Mouse (Mus musculus) left cerebral cortex, adult 9 months (tissue): ENCODE measurements at regions not wholly inside any gene's neighbourhood (a gene's known extent, or its start where the extent isn't known, plus 50 kb on each side); places are given as distances from the start of the nearest gene placed in this dataset.
A peak's percentile ranks its signal among the peaks of the same experiment; 100 is the strongest.

Experiments used
- DNase-seq, 2 experiments: peaks; one replicate each; pipeline ENCODE4 v3.0.0; 2022; ENCODE audit warnings: low spot score in 2 of 2

DNA sequence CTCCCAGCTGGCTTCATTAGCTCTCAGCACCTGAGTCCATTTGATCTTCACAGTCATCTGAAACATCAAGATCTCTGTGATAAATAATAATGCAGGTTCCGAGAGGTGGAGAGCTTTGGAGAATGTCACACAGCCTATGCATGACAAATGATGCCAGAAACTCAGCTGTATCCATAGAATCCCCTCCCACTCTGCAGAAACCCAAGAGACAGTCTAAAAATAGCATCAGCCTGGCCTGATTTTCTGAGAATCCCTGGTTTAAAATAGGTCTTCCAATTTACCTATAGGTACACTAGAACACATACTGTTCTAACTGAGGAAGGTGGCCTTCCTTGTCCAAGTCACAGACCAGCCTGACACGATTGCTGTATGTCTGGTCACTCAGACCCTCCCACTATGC lies 184.0 kb upstream of the B3gat1 start:
- peak; percentile 28 to 30 for DNase-seq

DNA sequence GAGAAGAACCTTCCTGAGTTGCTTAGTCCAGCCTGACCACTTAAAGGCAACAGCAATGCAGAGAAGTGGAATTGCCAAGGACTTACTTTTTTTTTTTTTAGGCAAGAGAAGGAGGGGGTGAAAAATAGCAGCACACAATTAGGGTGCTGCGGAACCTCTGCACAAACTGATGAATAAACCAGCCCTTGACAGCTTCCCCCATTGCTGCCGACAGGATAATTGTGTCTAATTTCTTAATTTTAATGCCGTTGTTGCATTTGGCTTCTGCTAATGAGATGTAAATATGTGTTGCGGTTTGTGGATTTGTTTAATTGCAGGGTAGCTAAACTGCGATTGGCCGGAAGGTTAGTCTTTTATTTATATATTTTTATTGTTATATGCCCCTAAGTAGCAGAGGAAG lies 157.5 kb upstream of the B3gat1 start:
- DNase-seq, result no peak

GRCm38 (mm10) chr9:26601979-26602378 lies 131.5 kb upstream of the B3gat1 start:
- DNase-seq, result no peak

DNA sequence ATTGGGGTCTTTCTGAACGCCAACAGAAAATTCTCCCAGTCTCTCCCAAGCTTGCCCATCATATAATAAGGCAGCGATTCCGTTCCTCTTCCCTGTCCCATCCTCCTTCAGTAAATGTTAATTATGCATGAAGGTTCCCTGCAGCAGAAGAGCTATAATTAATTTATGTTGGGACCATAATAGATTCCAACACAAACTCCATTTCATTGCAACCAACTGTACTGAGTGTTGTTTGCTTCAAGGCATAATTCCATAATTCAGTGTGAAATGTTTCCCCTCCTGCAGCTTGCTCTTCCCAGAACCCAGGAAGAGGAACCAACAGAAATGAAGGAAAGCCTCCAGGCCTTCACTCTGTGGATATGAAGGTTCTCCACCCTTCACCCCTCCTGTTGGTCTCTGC lies 129.0 kb upstream of the B3gat1 start:
- no peak for DNase-seq

DNA sequence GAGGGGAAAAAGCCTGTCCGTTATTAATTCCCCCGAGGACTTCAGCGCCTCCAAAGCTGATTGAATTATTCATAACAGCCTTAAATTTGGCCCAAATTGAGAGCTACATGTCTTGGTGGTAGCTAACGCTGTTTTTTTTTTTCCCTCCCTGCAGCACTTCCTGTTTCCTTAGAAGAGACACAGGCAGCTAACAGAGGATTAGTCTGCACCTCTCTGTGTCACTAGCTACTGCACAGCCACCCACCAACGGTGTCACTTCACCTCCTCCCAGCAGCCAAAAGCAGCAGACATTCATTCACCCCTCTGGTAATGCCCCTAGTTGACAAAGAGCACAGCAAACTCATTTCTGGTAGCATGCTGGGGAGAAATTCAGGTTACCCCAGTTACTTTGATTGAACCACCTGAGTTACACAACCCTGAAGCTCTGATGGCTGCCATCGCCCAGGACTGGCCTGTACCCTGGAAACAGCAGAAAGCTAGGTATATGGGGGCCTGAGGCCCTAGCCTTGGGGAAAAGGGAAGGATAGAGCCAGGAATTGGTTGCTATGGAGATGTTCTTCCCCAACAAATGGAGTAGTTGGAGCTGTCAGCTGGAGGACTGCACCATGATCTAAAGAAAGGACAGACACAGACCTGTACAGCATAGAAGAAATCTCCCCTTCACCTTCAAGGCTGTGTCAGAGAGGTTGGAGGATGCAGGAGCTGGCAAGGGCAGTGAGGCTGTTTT lies 121.7 kb upstream of the B3gat1 start:
- DNase-seq, result no peak

DNA sequence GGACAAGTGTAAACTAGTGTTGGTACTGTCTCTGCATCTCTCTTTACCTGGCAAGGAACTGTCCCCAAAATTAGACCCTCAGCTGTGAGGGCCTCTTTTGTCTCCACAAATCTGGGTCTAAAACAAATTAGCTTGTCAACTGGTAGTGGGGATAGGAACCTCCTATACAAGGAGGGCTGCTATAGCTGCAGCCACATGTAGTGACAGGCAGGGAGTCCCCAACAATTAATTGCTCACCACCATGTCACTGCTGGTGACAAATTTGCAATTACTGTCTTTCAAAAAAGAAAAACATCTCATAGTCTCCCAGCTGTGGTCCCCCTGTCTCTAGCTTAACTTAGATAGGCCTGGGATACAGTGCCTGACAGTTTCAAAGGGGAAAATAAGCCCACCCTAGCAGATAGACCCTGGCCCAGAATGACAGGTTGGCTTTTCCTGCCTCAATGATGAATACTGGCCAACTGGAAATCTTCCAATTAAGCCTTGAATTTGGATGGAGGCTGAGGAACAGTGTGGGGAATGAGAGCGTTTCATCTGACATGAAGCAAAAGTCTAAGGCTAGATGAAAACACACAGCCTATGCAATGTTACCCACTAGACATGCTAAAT lies 110.6 kb upstream of the B3gat1 start:
- no peak for DNase-seq

DNA sequence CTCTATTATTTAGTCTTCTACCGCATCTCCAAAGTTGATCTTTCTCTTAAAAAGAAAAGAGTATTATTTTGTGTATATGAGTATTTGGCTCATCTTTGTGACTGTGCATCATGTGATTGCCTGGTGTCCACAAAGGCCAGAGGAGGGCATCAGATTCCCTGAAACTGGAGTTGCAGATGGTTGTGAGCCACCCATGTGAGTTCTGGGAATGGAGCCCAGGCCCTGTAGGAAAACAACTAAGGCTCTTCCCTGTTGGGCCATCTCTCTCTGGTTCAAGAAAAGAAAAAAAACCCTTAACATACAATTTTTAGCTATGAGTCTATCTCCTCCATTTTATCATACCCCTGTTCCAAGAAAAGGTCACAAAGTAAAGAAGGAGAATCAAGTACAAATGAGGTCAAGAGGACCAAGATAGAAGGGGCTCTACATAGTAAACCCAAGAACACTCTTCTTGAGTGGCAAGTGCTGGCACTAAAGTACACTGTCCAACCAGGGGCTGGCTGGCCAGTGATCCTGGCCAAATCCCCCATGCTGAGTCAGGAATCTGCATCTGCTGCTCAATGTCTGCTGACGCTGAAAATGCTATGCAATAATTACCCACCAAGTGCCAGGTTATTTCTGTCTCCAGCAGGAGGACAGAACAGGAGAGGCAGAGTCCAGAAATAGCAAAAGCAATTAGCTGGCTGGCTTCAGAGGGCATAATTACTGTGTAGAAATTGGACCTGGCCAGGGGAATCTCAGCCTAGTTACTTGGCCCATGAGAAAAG lies 108.2 kb upstream of the B3gat1 start:
- DNase-seq, result no peak

GRCm38 (mm10) chr9:26632891-26633650 lies 100.5 kb upstream of the B3gat1 start:
- peak in 1 of 2 experiments; percentile 73 for DNase-seq

- DNase-seq, result peak; percentile 69 to 85
These were observed 98.3 kb upstream of the B3gat1 start for GRCm38 (mm10) chr9:26635211-26635610.

- DNase-seq, result no peak
These were observed 94.9 kb upstream of the B3gat1 start for GRCm38 (mm10) chr9:26638586-26638985.

- DNase-seq, result no peak
These were observed 91.2 kb upstream of the B3gat1 start for GRCm38 (mm10) chr9:26642302-26642701.

DNA sequence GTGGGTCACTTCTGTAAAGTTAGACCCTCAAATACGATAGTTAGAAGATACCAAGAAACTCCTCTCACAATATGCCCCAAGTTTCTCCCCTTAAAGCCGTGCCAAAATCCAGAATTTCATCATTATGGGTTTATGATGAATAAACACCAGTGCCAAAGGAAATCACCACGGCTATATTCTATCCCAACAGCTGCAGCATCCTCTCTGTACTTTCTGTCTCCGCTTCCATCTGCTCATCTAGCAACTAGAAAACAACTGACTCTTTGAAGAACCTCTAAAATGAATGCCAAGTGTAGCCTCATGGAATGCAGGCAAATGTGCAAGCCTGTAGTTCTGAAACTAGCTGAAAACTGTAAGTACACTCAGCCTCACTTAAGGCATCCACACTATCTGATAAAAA lies 90.7 kb upstream of the B3gat1 start:
- no peak for DNase-seq

GRCm38 (mm10) chr9:26649506-26649905 lies 84.0 kb upstream of the B3gat1 start:
- peak in 1 of 2 experiments; percentile 32 for DNase-seq

DNA sequence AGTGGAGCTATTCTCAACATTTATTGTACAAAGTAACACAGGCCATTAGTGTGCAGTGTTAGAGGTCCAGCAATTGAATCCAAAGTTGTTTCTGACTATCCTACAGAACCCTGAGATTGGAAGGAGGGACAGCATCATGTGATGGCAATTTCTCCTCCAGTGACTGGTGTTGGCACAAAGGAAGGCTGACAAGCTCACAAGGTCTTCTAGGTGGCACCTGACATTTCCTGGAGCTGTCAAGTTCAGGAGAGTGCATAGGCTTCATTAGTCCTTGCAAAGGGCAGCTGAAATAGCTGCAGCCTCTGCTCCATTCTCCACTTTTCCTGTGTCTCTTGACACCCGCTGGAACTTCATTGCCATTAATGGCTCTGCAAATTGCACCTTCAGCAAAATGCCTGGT lies 80.6 kb upstream of the B3gat1 start:
- no peak for DNase-seq

GRCm38 (mm10) chr9:26659366-26659765 lies 74.2 kb upstream of the B3gat1 start:
- no peak for DNase-seq

DNA sequence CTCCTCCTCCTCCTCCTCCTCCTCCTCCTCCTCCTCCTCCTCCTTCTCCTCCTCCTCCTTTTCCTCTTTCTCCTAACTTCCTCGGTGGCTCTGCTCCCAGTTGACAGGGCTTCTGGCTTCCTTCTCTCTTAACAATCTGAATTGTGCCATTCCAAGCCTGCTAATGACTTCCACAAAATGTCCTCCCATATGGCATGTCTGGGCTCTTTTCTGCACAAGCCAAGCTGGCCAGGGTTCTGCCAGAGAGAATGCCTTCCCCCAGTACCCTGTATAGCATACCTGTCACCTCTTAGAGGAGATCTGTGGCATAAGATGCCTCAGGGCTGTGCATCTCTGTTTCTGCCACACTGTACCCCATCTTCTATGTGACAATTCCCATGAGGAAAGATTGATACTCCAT lies 70.0 kb upstream of the B3gat1 start:
- DNase-seq, result no peak

DNA sequence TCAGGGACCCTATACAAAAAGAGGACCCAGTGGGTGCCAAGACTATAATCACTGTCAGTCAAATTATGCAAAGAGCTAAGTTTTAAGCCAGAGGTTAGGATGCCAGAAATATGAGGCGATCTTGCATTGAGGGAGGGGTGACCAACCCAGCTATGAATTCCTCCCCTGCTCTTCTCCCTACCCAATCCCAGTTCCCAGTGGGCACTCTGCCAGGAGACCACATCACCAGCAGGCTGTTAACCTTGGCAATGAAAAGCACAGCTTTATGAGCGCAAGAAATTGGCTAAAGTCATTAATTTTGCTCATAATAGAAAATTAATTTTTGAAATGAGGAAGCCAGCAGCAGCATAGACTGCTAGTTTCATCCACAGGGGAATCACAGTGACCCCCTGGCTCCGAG lies 65.7 kb upstream of the B3gat1 start:
- no peak for DNase-seq

DNA sequence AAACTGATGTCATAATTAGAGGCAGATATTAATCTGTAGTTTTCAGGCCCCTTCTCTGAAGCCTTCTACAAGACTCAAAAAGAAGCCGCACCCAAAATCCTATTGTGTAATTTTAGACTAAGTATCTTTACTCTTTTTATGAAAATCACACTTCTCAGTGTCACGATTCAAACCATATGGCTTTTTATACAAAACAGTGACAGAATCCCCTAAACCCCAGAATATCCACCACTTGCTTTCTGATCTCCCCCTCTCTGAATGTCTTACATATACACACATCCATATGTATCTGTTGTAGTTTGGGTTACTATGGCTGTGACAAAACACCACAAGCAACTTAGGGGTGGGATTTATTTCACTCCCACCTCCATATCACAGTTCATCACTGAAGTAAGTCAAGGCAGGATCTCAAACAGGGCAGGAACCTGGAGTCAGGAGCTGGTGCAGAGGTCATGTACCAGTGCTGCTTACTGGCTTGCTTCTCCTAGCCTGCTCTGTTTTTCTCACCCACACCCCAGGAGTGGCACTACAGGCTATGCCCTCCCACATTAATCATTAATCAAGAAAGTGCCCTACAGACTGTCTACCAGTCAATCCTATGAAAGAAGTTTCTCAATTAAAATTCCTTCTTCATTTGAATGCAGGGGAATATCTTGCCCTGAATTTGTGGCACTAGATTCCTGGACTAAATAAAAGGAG lies 59.3 kb upstream of the B3gat1 start:
- DNase-seq, result no peak

DNA sequence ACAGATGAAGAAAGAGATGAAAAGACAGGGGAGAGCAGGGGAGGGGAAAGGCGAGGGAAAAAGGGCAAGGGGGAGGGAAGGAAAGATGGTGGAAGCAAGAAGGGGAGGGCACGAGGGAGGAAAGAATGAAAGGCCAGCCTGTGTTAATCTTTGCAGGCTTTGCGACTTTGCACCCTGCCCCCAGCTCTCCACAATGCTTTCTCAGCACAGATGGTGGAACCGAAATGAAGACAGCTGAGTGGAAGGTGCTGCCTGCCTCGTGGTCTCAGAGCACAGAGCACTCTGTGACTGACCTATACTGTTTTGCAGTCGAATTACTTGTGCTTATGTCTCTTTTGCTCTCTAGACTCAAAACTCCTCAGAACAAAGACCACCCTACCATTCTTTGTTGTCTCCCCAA lies 55.2 kb upstream of the B3gat1 start:
- peak in 1 of 2 experiments; percentile 57 for DNase-seq

GRCm38 (mm10) chr9:26681516-26681915 lies 52.0 kb upstream of the B3gat1 start:
- no peak for DNase-seq
